Mouse (Mus musculus) embryonic fibroblast, embryonic 13.5 days (primary cell): Measurements from ENCODE around the gene Ambra1.

ENCODE experiments used
- CTCF ChIP-seq: IDR thresholded peaks from 2 replicates; pipeline ENCODE4 v1.5.1; 2011; ENCODE audit warnings: mild to moderate bottlenecking, control low read depth, low read length, moderate library complexity, borderline replicate concordance; ENCODE audit not compliant: insufficient read depth
- POLR2A ChIP-seq: IDR thresholded peaks from 2 replicates; pipeline ENCODE4 v1.6.1; 2011; ENCODE audit warnings: low read depth, mild to moderate bottlenecking, control low read depth, low read length, moderate library complexity

DNA sequence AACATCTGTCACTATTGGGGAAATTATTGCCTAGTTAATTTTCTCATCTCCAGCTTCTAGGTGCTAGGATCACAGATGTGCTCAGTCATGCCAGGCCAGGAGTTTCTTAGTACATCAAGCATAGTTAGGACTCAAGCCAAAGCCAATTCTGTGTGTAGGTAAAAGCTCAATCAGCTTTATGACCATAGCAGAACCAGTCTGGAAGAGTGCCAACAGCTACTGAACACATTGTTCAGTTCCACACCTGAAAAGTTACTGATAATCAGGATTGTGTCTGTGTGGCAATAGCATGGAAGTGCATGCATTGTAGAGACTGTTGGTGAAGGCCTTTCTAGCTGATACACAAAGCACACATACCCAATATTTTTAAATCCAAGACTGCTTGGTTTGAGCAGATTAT, 168.0 kb downstream of the Ambra1 start:
- TF ChIP-seq CTCF, result no peak
- TF ChIP-seq POLR2A, result no peak
